Mouse (Mus musculus): ENCODE measurements around the gene Gm340.

Gene Gm340

DNA sequence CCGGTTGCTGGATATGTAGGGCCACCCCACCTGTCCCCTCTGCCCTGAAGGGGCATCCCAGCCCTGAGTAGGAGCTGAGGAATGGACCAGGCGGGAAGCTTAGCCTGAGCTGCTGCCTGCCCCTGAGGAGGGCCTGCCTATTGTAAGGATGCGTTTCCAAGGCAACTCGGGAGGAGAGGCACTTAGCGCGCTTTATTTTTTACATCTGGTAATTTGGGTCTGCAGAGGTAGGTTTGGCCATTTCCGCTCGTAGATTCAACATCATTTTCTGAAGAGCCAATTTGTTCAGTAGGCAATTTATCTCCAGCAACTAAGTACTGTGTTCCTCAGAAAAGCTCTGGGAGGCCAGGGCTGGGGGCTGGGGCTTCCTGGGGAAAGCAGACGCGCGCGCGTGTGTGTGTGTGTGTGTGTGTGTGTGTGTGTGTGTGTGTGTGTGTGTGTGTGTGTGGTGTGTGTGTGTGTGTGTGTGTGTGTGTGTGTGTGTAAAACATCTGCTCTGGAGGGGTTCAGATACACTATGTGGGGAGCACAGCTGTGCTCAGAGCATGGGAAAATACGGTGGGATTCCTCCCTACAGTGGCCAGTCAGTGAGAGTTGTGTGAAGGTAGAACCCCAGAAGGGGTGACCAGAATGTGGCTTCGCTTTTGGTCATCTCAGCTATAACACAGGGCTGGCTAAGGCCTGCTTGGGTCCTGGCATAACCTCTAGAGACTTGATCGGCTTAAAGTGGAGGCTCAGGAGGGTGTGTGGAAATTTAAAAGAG is 31.3 kb downstream of the Gm340 start:
- DNase-seq (ENCODE audit: low spot score in 2 of 2), result peak; percentile 22 to 25

GRCm38 (mm10) chr19:41615606-41616224 is 33.5 kb downstream of the Gm340 start:
- DNase-seq (ENCODE audit: low spot score in 2 of 2), result no peak

GRCm38 (mm10) chr19:41616274-41616673 is 34.1 kb downstream of the Gm340 start:
- no peak for DNase-seq (ENCODE audit: low spot score in 2 of 2)

DNA sequence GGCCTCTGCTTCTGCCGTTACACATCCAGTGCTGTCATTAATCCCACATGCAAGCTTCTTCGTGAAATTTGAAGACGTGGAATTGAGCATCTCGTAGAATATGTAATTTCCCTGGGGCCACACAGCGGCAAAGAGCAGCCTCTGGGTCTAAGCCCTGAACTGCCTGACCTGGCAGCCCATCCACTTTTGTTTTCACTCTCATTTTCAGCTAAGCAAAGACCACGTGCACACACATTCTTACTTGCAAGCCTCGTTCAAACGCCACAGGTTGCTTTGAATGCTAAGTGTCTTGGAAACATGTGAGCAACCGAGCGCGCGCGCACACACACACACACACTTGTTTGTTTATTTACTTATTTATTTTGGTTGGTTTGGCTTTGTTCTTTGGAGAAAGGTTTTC is 34.9 kb downstream of the Gm340 start:
- DNase-seq (ENCODE audit: low spot score in 2 of 2), result no peak

- DNase-seq (ENCODE audit: low spot score in 2 of 2), result peak in 1 of 2 experiments; percentile 20
These were observed 36.0 kb downstream of the Gm340 start for GRCm38 (mm10) chr19:41618153-41618657.

GRCm38 (mm10) chr19:41618771-41619385 is 36.7 kb downstream of the Gm340 start:
- no peak for DNase-seq (ENCODE audit: low spot score in 2 of 2)

DNA sequence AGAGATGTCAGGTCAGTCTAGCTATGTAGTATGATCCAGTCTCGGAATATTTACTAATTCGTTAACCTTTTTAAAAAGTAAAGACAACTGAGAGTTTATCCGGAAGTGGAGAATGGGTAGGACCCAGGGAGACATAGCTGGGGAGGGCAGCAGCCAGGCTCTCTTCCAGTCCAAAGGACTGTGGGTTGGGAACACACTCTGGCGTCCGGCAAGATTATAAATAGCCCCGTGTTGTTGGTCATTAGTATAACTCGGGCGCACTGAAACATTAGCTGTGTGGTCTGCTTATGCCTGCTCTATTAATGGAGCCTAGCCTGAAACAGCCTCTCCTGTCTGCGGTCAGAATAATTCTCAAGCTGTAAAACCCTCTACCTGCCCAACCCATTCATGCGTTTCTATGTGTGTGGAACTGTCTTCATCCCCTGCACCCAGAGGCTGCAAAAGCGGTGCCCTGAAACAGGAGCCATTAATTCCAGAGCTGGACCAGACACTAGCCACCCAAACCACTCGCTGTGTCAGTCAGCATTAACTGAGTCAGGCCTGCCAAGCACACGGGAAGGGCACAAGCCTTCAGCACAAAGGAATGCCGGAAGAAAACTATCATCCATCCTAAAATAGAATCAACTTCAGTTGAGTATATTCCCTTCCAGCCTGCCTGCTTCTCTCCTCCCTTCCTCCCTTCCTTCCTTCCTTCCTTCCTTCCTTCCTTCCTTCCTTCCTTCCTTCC is 38.4 kb downstream of the Gm340 start:
- DNase-seq (ENCODE audit: low spot score in 2 of 2), result no peak

GRCm38 (mm10) chr19:41628970-41629369 is 46.8 kb downstream of the Gm340 start:
- no peak for DNase-seq (ENCODE audit: low spot score in 2 of 2)

- peak; percentile 58 to 79 for DNase-seq (ENCODE audit: low spot score in 2 of 2)
These were observed 47.4 kb downstream of the Gm340 start for GRCm38 (mm10) chr19:41629532-41629931.

DNA sequence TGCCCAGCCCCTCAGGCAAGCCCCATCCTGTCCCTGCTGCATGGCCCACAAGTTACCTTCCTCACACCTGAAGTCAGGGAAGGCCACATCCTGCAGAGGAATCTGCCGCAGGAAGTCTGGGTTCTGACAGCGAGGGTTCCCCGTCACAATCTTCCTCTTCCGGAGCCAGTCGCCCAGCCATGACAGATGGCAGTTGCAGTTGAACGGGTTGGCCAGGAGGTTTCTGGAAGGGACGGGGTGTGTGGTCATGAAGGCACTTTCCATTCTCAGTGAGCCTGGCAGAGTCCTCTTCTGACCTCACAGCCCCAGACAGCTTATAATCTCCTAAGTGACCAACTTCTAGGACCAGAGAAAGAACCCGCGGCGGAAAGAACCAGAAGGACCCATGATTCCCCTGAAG is 51.9 kb downstream of the Gm340 start:
- DNase-seq (ENCODE audit: low spot score in 2 of 2), result no peak

- DNase-seq (ENCODE audit: low spot score in 2 of 2), result no peak
These were observed 52.8 kb downstream of the Gm340 start for GRCm38 (mm10) chr19:41634999-41635398.

Measured in right cerebral cortex, adult 2 months (tissue).